Mouse (Mus musculus) hindbrain, embryonic 15.5 days (tissue): ENCODE results near the gene Rras. TPM values are rescaled to one million over a fixed set of nuclear protein-coding genes. Genes with fewer than 3 reads are reported as not detected.
A peak's percentile ranks its signal among the peaks of the same experiment; 100 is the strongest.
"Not testable (repeated sequence)": the region's sequence is repeated elsewhere in the genome, so short reads cannot be mapped to it uniquely, and the experiment has no call there.

ENCODE experiments used
- ATAC-seq: fragments of 200-750 bp; cut with Nextera tagmentation; 2 replicates; pipeline ENCODE4 v1.8.0; 2017; ENCODE audit warnings: low read depth, moderate number of reproducible peaks, moderate TSS enrichment; ENCODE audit not compliant: low FRiP score
- H3K27ac ChIP-seq: fragments of 300-500 bp; sonication (generic); replicated peaks from 2 replicates; pipeline ENCODE4 v1.5.1; 2015; ENCODE audit warnings: mild to moderate bottlenecking, inconsistent platforms
- H3K27me3 ChIP-seq: fragments of 300-500 bp; sonication (generic); 2 replicates; pipeline ENCODE4 v1.6.1; 2015; ENCODE audit warnings: control low read depth, inconsistent platforms
- H3K36me3 ChIP-seq: fragments of 300-500 bp; sonication (generic); 2 replicates; pipeline ENCODE4 v1.6.1; 2015; ENCODE audit warnings: control low read depth, inconsistent platforms
- H3K4me1 ChIP-seq: fragments of 300-500 bp; sonication (generic); replicated peaks from 2 replicates; pipeline ENCODE4 v1.6.1; 2015; ENCODE audit warnings: control low read depth, inconsistent platforms
- H3K4me2 ChIP-seq: fragments of 300-500 bp; sonication (generic); 2 replicates; pipeline ENCODE4 v1.6.1; 2015; ENCODE audit warnings: moderate library complexity, mild to moderate bottlenecking, inconsistent platforms
- H3K4me3 ChIP-seq: fragments of 300-500 bp; sonication (generic); 2 replicates; pipeline ENCODE4 v1.5.1; 2015; ENCODE audit warnings: mild to moderate bottlenecking, inconsistent platforms
- H3K9ac ChIP-seq: fragments of 300-500 bp; sonication (generic); 2 replicates; pipeline ENCODE4 v1.6.1; 2015; ENCODE audit warnings: inconsistent platforms
- H3K9me3 ChIP-seq: fragments of 300-500 bp; sonication (generic); 2 replicates; pipeline ENCODE4 v1.6.1; 2016; ENCODE audit warnings: control low read depth, inconsistent platforms
- WGBS: fragments of 180-500 bp; shearing (Covaris S2); methylation state at CpG from one replicate; pipeline ENCODE4 v1.1.7; 2015; 5-methylcytosine and 5-hydroxymethylcytosine counted together
- polyA plus RNA-seq: library from polyadenylated mRNA; unstranded; fragments of >200 nt; fragmentation: Nextera tagmentation; extraction: Ambion mirVana; gene quantifications from 2 replicates; pipeline ENCODE4 v1.2.1, GENCODE M21; 2015

Gene Rras
- polyA plus RNA-seq, 1 experiment from 2014 or later: 16.0 TPM

GRCm38 (mm10) chr7:45016761-45017160 lies 1.0 kb upstream of the Rras start:
- Histone ChIP-seq H3K27me3 (no peaks in the 10 kb centered on the region; the same call in 1 of the 2 replicates), H3K4me1 (peaks cover 36% of the 10 kb centered on the region), H3K36me3 (peaks cover 10% of the 10 kb centered on the region), H3K9me3 (no peaks in the 10 kb centered on the region), H3K9ac (peak overlapping the region; percentile 26), H3K27ac (peak overlapping the region; percentile 81), H3K4me3 (peak overlapping the region; percentile 62), H3K4me2 (peak overlapping the region; percentile 91)
- 2% methylated on average over 4 of the region's 4 CpGs for WGBS
- no peak for ATAC-seq

- H3K9ac ChIP-seq: no peak overlapping the region
- 0 out of 2 replicates have a peak overlapping the region, but pooled peaks have one; percentile 69 for H3K27ac ChIP-seq
- H3K27me3 ChIP-seq: no peaks in the 10 kb centered on the region; the same call in 1 of the 2 replicates
- H3K4me2 ChIP-seq: peak overlapping the region; percentile 91; the same call in 1 of the 2 replicates
- H3K4me1 ChIP-seq: peaks cover 27% of the 10 kb centered on the region
- WGBS: 45% methylated on average over 8 of the region's 8 CpGs
- H3K9me3 ChIP-seq: no peaks in the 10 kb centered on the region
- ATAC-seq: no peak
- H3K4me3 ChIP-seq: peak overlapping the region; percentile 62; the same call in 1 of the 2 replicates
- H3K36me3 ChIP-seq: no peaks in the 10 kb centered on the region
These were observed 1.3 kb downstream of the Rras start for GRCm38 (mm10) chr7:45019031-45019571.

GRCm38 (mm10) chr7:45020225-45020624 lies 2.5 kb downstream of the Rras start:
- no peak overlapping the region for H3K9ac ChIP-seq
- no peaks in the 10 kb centered on the region for H3K9me3 ChIP-seq
- WGBS: 83% methylated on average over 9 of the region's 9 CpGs
- H3K36me3 ChIP-seq: no peaks in the 10 kb centered on the region
- H3K4me2 ChIP-seq: no peak overlapping the region
- ATAC-seq: no peak
- H3K27ac ChIP-seq: no peak overlapping the region
- no peak overlapping the region for H3K4me3 ChIP-seq
- no peaks in the 10 kb centered on the region; the same call in 1 of the 2 replicates for H3K27me3 ChIP-seq
- peaks cover 16% of the 10 kb centered on the region for H3K4me1 ChIP-seq

- Histone ChIP-seq H3K4me1 (peaks cover 11% of the 10 kb centered on the region), H3K36me3 (peaks cover 23% of the 10 kb centered on the region)
- not testable (repeated sequence) for H3K9ac ChIP-seq, H3K4me2 ChIP-seq, H3K4me3 ChIP-seq, ATAC-seq, H3K9me3 ChIP-seq, H3K27me3 ChIP-seq, H3K27ac ChIP-seq
- WGBS: 81% methylated on average over 5 of the region's 5 CpGs
These were observed 6.0 kb downstream of the Rras start for GRCm38 (mm10) chr7:45023711-45024110.

- H3K9me3 ChIP-seq: no peaks in the 10 kb centered on the region
- peaks cover 28% of the 10 kb centered on the region for H3K36me3 ChIP-seq
- no peak for ATAC-seq
- no peak overlapping the region for H3K9ac ChIP-seq
- H3K4me2 ChIP-seq: no peak overlapping the region
- H3K27me3 ChIP-seq: no peaks in the 10 kb centered on the region
- no peak overlapping the region for H3K4me3 ChIP-seq
- no peak overlapping the region for H3K27ac ChIP-seq
- 88% methylated on average over 15 of the region's 15 CpGs for WGBS
- peaks cover 11% of the 10 kb centered on the region for H3K4me1 ChIP-seq
These were observed 6.8 kb downstream of the Rras start for GRCm38 (mm10) chr7:45024281-45025248.

- no peak for ATAC-seq
- Histone ChIP-seq H3K9me3 (no peaks in the 10 kb centered on the region), H3K9ac (no peak overlapping the region), H3K36me3 (peaks cover 40% of the 10 kb centered on the region), H3K27me3 (no peaks in the 10 kb centered on the region), H3K27ac (peak overlapping the region; percentile 37; the same call in 1 of the 2 replicates), H3K4me3 (no peak overlapping the region), H3K4me2 (no peak overlapping the region), H3K4me1 (peaks cover 11% of the 10 kb centered on the region)
- WGBS: 77% methylated on average over 8 of the region's 8 CpGs
These were observed 8.0 kb downstream of the Rras start for GRCm38 (mm10) chr7:45025601-45026220.

- no peaks in the 10 kb centered on the region for H3K9me3 ChIP-seq
- WGBS: 50% methylated on average over 2 of the region's 2 CpGs
- no peak overlapping the region for H3K9ac ChIP-seq
- no peaks in the 10 kb centered on the region for H3K27me3 ChIP-seq
- H3K27ac ChIP-seq: peak overlapping the region; percentile 37; the same call in 1 of the 2 replicates
- H3K4me1 ChIP-seq: peaks cover 11% of the 10 kb centered on the region
- H3K36me3 ChIP-seq: peaks cover 45% of the 10 kb centered on the region
- H3K4me3 ChIP-seq: no peak overlapping the region
- ATAC-seq: peak; percentile 19; the same call in 1 of the 2 replicates
- no peak overlapping the region for H3K4me2 ChIP-seq
These were observed 8.5 kb downstream of the Rras start for GRCm38 (mm10) chr7:45026256-45026655.

GRCm38 (mm10) chr7:45027761-45028160 lies 10.0 kb downstream of the Rras start:
- no peak overlapping the region for H3K4me2 ChIP-seq
- H3K36me3 ChIP-seq: peaks cover 59% of the 10 kb centered on the region
- H3K27me3 ChIP-seq: no peaks in the 10 kb centered on the region
- no peak overlapping the region for H3K4me3 ChIP-seq
- peaks cover 11% of the 10 kb centered on the region for H3K4me1 ChIP-seq
- 96% methylated on average over 9 of the region's 9 CpGs for WGBS
- no peak overlapping the region for H3K9ac ChIP-seq
- no peaks in the 10 kb centered on the region for H3K9me3 ChIP-seq
- H3K27ac ChIP-seq: no peak overlapping the region
- ATAC-seq: no peak

- Histone ChIP-seq H3K9ac (no peak overlapping the region), H3K27me3 (no peaks in the 10 kb centered on the region), H3K9me3 (no peaks in the 10 kb centered on the region), H3K4me1 (peaks cover 11% of the 10 kb centered on the region), H3K4me2 (no peak overlapping the region), H3K4me3 (no peak overlapping the region), H3K27ac (no peak overlapping the region), H3K36me3 (peaks cover 65% of the 10 kb centered on the region)
- ATAC-seq: no peak
- 93% methylated on average over 11 of the region's 11 CpGs for WGBS
These were observed 10.6 kb downstream of the Rras start for GRCm38 (mm10) chr7:45028351-45028750.

- Histone ChIP-seq H3K27ac (no peak overlapping the region), H3K4me1 (peaks cover 11% of the 10 kb centered on the region), H3K9ac (no peak overlapping the region), H3K36me3 (peaks cover 82% of the 10 kb centered on the region), H3K9me3 (no peaks in the 10 kb centered on the region), H3K4me3 (no peak overlapping the region), H3K27me3 (no peaks in the 10 kb centered on the region), H3K4me2 (no peak overlapping the region)
- 92% methylated on average over 6 of the region's 6 CpGs for WGBS
- no peak for ATAC-seq
These were observed 12.2 kb downstream of the Rras start for GRCm38 (mm10) chr7:45029995-45030394.

- Histone ChIP-seq H3K27ac (no peak overlapping the region), H3K9ac (no peak overlapping the region), H3K27me3 (no peaks in the 10 kb centered on the region), H3K4me2 (no peak overlapping the region), H3K9me3 (no peaks in the 10 kb centered on the region), H3K4me1 (peaks cover 10% of the 10 kb centered on the region), H3K4me3 (no peak overlapping the region), H3K36me3 (peaks cover 90% of the 10 kb centered on the region)
- no peak for ATAC-seq
- 98% methylated on average over 8 of the region's 8 CpGs for WGBS
These were observed 13.1 kb downstream of the Rras start for GRCm38 (mm10) chr7:45030857-45031256.
